Mouse (Mus musculus): ENCODE results near the gene Sptssa. TPM values are rescaled to one million over a fixed set of nuclear protein-coding genes. Genes with fewer than 3 reads are reported as not detected.

The Sptssa gene
- polyA plus RNA-seq, 1 experiment: not detected

- WGBS: 55% methylated on average over 2 of the region's 2 CpGs
- Histone ChIP-seq H3K4me3 (ENCODE audit: insufficient read depth, low read depth, low read length) (no peak overlapping the region), H3K4me1 (ENCODE audit: control insufficient read depth, insufficient read depth, low read length) (peaks cover 5% of the 10 kb centered on the region), H3K27ac (ENCODE audit: insufficient read depth, low read depth, low read length) (no peak overlapping the region)
- TF ChIP-seq CTCF (IDR thresholded peaks at IDR 0.05; ENCODE audit: insufficient read depth, low read depth, low read length): no peak
- TF ChIP-seq POLR2A (IDR thresholded peaks at IDR 0.05; ENCODE audit: insufficient read depth, low read depth, low read length): no peak
Observed at GRCm38 (mm10) chr12:54657226-54657625, 853 bp upstream of the Sptssa start.

GRCm38 (mm10) chr12:54656039-54656395 is 356 bp downstream of the Sptssa start:
- peak overlapping the region; percentile 91 for H3K27ac ChIP-seq (ENCODE audit: insufficient read depth, low read depth, low read length)
- 0% methylated on average over 22 of the region's 22 CpGs for WGBS
- TF ChIP-seq CTCF (IDR thresholded peaks at IDR 0.05; ENCODE audit: insufficient read depth, low read depth, low read length) (0 out of 2 replicates have a peak, but pooled peaks have one; percentile 24), POLR2A (IDR thresholded peaks at IDR 0.05; ENCODE audit: insufficient read depth, low read depth, low read length) (no peak)
- H3K4me1 ChIP-seq (ENCODE audit: control insufficient read depth, insufficient read depth, low read length): peaks cover 10% of the 10 kb centered on the region
- peak overlapping the region; percentile 94 for H3K4me3 ChIP-seq (ENCODE audit: insufficient read depth, low read depth, low read length)

GRCm38 (mm10) chr12:54655292-54656038 is 908 bp downstream of the Sptssa start:
- Histone ChIP-seq H3K27ac (ENCODE audit: insufficient read depth, low read depth, low read length) (peak overlapping the region; percentile 91; the same call in 1 of the 2 replicates), H3K4me3 (ENCODE audit: insufficient read depth, low read depth, low read length) (peak overlapping the region; percentile 94), H3K4me1 (ENCODE audit: control insufficient read depth, insufficient read depth, low read length) (peaks cover 10% of the 10 kb centered on the region)
- 6% methylated on average over 16 of the region's 16 CpGs for WGBS
- TF ChIP-seq CTCF (IDR thresholded peaks at IDR 0.05; ENCODE audit: insufficient read depth, low read depth, low read length) (no peak), POLR2A (IDR thresholded peaks at IDR 0.05; ENCODE audit: insufficient read depth, low read depth, low read length) (no peak)

- peaks cover 10% of the 10 kb centered on the region for H3K4me1 ChIP-seq (ENCODE audit: control insufficient read depth, insufficient read depth, low read length)
- no peak overlapping the region for H3K27ac ChIP-seq (ENCODE audit: insufficient read depth, low read depth, low read length)
- WGBS: 56% methylated on average over 1 of the region's 1 CpGs
- no peak overlapping the region for H3K4me3 ChIP-seq (ENCODE audit: insufficient read depth, low read depth, low read length)
- TF ChIP-seq POLR2A (IDR thresholded peaks at IDR 0.05; ENCODE audit: insufficient read depth, low read depth, low read length) (no peak), CTCF (IDR thresholded peaks at IDR 0.05; ENCODE audit: insufficient read depth, low read depth, low read length) (no peak)
Observed at GRCm38 (mm10) chr12:54654741-54655140, 1.6 kb downstream of the Sptssa start.

- TF ChIP-seq CTCF (IDR thresholded peaks at IDR 0.05; ENCODE audit: insufficient read depth, low read depth, low read length) (no peak), POLR2A (IDR thresholded peaks at IDR 0.05; ENCODE audit: insufficient read depth, low read depth, low read length) (no peak)
- 56% methylated on average over 4 of the region's 4 CpGs for WGBS
- Histone ChIP-seq H3K4me3 (ENCODE audit: insufficient read depth, low read depth, low read length) (no peak overlapping the region), H3K27ac (ENCODE audit: insufficient read depth, low read depth, low read length) (no peak overlapping the region), H3K4me1 (ENCODE audit: control insufficient read depth, insufficient read depth, low read length) (peaks cover 10% of the 10 kb centered on the region)
Observed at GRCm38 (mm10) chr12:54654141-54654540, 2.2 kb downstream of the Sptssa start.

GRCm38 (mm10) chr12:54652346-54652745 is 4.0 kb downstream of the Sptssa start:
- Histone ChIP-seq H3K4me1 (ENCODE audit: control insufficient read depth, insufficient read depth, low read length) (peaks cover 10% of the 10 kb centered on the region), H3K27ac (ENCODE audit: insufficient read depth, low read depth, low read length) (no peak overlapping the region), H3K4me3 (ENCODE audit: insufficient read depth, low read depth, low read length) (no peak overlapping the region)
- WGBS: 65% methylated on average over 12 of the region's 12 CpGs
- TF ChIP-seq CTCF (IDR thresholded peaks at IDR 0.05; ENCODE audit: insufficient read depth, low read depth, low read length): no peak
- TF ChIP-seq POLR2A (IDR thresholded peaks at IDR 0.05; ENCODE audit: insufficient read depth, low read depth, low read length): no peak

GRCm38 (mm10) chr12:54651820-54652219 is 4.6 kb downstream of the Sptssa start:
- Histone ChIP-seq H3K4me1 (ENCODE audit: control insufficient read depth, insufficient read depth, low read length) (peaks cover 10% of the 10 kb centered on the region), H3K27ac (ENCODE audit: insufficient read depth, low read depth, low read length) (no peak overlapping the region), H3K4me3 (ENCODE audit: insufficient read depth, low read depth, low read length) (no peak overlapping the region)
- 47% methylated on average over 8 of the region's 8 CpGs for WGBS
- TF ChIP-seq POLR2A (IDR thresholded peaks at IDR 0.05; ENCODE audit: insufficient read depth, low read depth, low read length): no peak

GRCm38 (mm10) chr12:54651158-54651557 is 5.2 kb downstream of the Sptssa start:
- Histone ChIP-seq H3K4me1 (ENCODE audit: control insufficient read depth, insufficient read depth, low read length) (peaks cover 10% of the 10 kb centered on the region), H3K27ac (ENCODE audit: insufficient read depth, low read depth, low read length) (no peak overlapping the region), H3K4me3 (ENCODE audit: insufficient read depth, low read depth, low read length) (no peak overlapping the region)
- TF ChIP-seq CTCF (IDR thresholded peaks at IDR 0.05; ENCODE audit: insufficient read depth, low read depth, low read length) (no peak), POLR2A (IDR thresholded peaks at IDR 0.05; ENCODE audit: insufficient read depth, low read depth, low read length) (no peak)
- 42% methylated on average over 1 of the region's 1 CpGs for WGBS

GRCm38 (mm10) chr12:54644947-54645346 is 11.4 kb downstream of the Sptssa start:
- Histone ChIP-seq H3K4me1 (ENCODE audit: control insufficient read depth, insufficient read depth, low read length) (no peaks in the 10 kb centered on the region), H3K27ac (ENCODE audit: insufficient read depth, low read depth, low read length) (no peak overlapping the region), H3K4me3 (ENCODE audit: insufficient read depth, low read depth, low read length) (no peak overlapping the region)
- no peak for TF ChIP-seq POLR2A (IDR thresholded peaks at IDR 0.05; ENCODE audit: insufficient read depth, low read depth, low read length)
- no peak for TF ChIP-seq CTCF (IDR thresholded peaks at IDR 0.05; ENCODE audit: insufficient read depth, low read depth, low read length)
- 65% methylated on average over 2 of the region's 2 CpGs for WGBS
